Mouse (Mus musculus) testis, adult 2 months (tissue): ENCODE results near the gene Cfap74. TPM values are rescaled to one million over a fixed set of nuclear protein-coding genes. Genes with fewer than 3 reads are reported as not detected.
A peak's percentile ranks its signal among the peaks of the same experiment; 100 is the strongest.

Experiments
- H3K27ac ChIP-seq: fragments of 200-500 bp; 2 replicates; pipeline ENCODE4 v1.5.1; 2012; ENCODE audit warnings: low read depth, low read length; ENCODE audit not compliant: control insufficient read depth, insufficient read depth
- H3K27me3 ChIP-seq: fragments of 200-500 bp; 2 replicates; pipeline ENCODE4 v1.6.1; 2012; ENCODE audit warnings: mild to moderate bottlenecking, low read length, moderate library complexity; ENCODE audit not compliant: control insufficient read depth, insufficient read depth
- H3K36me3 ChIP-seq: fragments of 200-500 bp; 2 replicates; pipeline ENCODE4 v1.6.1; 2012; ENCODE audit warnings: mild to moderate bottlenecking, low read length; ENCODE audit not compliant: control insufficient read depth, insufficient read depth
- H3K4me1 ChIP-seq: fragments of 200-500 bp; 2 replicates; pipeline ENCODE4 v1.6.1; 2012; ENCODE audit warnings: low read length; ENCODE audit not compliant: control insufficient read depth, insufficient read depth
- H3K4me3 ChIP-seq: fragments of 200-500 bp; 2 replicates; pipeline ENCODE4 v1.5.1; 2012; ENCODE audit warnings: low read depth, mild to moderate bottlenecking, low read length, moderate library complexity, mixed read lengths; ENCODE audit not compliant: control insufficient read depth
- CTCF ChIP-seq: fragments of 200-500 bp; IDR thresholded peaks from 2 replicates; pipeline ENCODE4 v1.5.1; 2012; ENCODE audit warnings: low read depth, mild to moderate bottlenecking, inconsistent platforms, low read length, moderate library complexity; ENCODE audit not compliant: control insufficient read depth, insufficient read depth, insufficient replicate concordance
- POLR2A ChIP-seq: fragments of 200-500 bp; IDR thresholded peaks from 2 replicates; pipeline ENCODE4 v1.6.1; 2012; ENCODE audit warnings: low read depth, mild to moderate bottlenecking, inconsistent platforms, low read length, moderate library complexity; ENCODE audit not compliant: control insufficient read depth
- polyA plus RNA-seq: library from polyadenylated mRNA; depleted of rRNA; stranded (reverse); fragments of >200 nt; gene quantifications from 2 replicates; pipeline ENCODE4 v1.2.3, GENCODE M21; 2012

Cfap74 gene
- polyA plus RNA-seq, 1 experiment = 79.6 TPM

DNA sequence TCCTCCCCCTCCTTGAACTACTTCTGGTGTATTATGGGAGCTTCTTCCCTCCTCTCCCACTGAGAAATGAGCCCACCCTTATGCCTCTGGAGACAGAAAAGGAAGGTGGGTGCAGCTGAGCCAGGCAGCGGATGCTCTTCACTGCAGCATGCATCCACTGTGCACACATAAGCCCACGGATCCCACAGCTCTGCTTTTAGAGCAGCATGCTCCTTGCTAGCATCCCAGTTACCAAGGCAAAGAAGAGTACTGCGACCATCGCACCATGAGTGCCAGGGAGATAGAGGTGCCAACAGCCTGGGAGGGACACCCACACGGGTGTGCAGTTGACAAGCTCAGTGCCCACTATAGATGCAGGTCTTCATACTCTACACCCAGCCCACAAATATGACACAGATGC is 13.5 kb upstream of the Cfap74 start:
- no peaks in the 10 kb centered on the region for H3K27me3 ChIP-seq
- H3K4me3 ChIP-seq = no peak overlapping the region
- TF ChIP-seq POLR2A (no peak), CTCF (no peak)
- no peaks in the 10 kb centered on the region for H3K36me3 ChIP-seq
- peaks cover 11% of the 10 kb centered on the region for H3K4me1 ChIP-seq
- H3K27ac ChIP-seq = no peak overlapping the region

DNA sequence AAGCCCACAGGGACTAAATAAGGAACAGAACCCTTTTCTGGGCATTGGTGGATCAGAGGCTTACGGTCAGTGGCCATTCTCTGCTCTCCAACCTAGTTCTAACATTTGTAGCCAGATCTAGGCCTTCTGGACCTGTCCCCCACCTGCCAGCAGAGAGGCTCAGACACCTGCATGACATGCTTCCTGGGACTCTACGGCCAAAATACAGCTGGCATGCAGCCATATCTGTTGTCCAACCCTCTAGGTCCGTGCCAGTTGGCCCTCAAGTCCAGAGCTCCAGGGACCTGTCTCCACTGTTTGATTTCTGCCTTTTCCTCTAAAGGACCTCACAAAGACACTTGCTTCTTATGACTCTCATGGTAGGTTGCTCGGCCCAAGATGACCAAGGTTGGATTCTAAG is 12.2 kb upstream of the Cfap74 start:
- no peaks in the 10 kb centered on the region for H3K36me3 ChIP-seq
- H3K4me1 ChIP-seq = peaks cover 11% of the 10 kb centered on the region
- no peak overlapping the region for H3K4me3 ChIP-seq
- no peak for TF ChIP-seq CTCF
- no peak for TF ChIP-seq POLR2A
- no peaks in the 10 kb centered on the region for H3K27me3 ChIP-seq
- H3K27ac ChIP-seq = no peak overlapping the region

DNA sequence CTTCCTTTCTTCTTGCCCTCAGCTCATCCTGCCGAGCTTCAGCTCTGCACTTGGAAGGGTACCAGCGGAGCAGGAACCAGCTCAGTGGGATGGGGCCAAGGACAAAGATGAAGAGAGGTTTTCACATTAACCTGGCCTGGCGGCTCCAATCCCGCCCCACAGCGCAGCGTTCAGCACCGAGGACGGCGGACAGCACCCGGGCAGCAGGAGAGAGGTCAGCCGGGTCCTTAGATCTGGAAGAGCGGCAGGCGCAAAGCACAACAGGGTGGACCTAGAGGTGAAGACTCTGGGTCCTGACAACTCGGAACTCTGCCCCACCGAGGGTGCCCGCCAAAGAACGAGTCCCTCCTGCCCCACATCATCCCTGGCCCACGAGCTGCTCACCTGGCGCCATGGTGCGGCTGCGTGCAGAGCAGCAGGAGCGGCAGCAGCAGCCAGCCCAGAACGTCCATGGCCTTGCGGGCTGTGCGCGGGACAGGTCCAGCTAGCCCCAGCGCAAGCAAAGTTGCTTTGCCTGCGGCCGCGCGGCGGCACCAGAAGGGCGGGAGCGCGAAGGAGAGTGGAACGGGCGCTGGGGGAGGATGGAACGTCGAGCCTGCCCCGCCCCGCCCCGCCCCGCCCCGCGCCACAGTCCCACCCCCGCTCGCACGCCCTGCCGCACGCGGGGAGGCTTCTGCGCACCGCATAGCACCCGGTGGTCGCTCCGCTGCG is 11.3 kb upstream of the Cfap74 start, which contains the start of gene Gabrd:
Gene Gabrd, minus strand, starts transcription at position 602 of the 711 bp plus-strand sequence.
- Histone ChIP-seq H3K36me3 (no peaks in the 10 kb centered on the region), H3K27me3 (no peaks in the 10 kb centered on the region), H3K27ac (no peak within 1 kb of the TSS), H3K4me1 (peaks cover 11% of the 10 kb centered on the region), H3K4me3 (peak within 1 kb of the TSS; percentile 56)
- TF ChIP-seq POLR2A (no peak), CTCF (no peak)

DNA sequence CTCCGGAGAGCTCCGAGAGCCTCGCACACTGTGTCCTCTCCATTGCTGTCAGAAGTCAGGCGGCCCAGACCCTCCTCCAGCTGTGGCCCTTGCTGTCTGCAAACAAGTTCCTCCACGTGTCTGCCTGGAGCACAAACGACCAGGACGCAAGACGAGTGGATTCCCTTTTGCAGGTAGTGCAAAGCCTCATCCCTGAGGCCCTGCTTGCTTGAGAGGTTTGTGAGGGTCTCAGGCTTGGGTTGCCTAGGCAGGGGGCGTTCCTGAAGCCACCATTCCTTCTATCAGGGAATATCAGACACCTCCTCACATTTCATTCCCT is 10.8 kb upstream of the Cfap74 start:
- H3K36me3 ChIP-seq = no peaks in the 10 kb centered on the region
- H3K4me3 ChIP-seq = no peak overlapping the region; the same call in 1 of the 2 replicates
- H3K4me1 ChIP-seq = peaks cover 11% of the 10 kb centered on the region
- TF ChIP-seq CTCF = no peak
- no peak for TF ChIP-seq POLR2A
- H3K27me3 ChIP-seq = no peaks in the 10 kb centered on the region
- no peak overlapping the region for H3K27ac ChIP-seq

DNA sequence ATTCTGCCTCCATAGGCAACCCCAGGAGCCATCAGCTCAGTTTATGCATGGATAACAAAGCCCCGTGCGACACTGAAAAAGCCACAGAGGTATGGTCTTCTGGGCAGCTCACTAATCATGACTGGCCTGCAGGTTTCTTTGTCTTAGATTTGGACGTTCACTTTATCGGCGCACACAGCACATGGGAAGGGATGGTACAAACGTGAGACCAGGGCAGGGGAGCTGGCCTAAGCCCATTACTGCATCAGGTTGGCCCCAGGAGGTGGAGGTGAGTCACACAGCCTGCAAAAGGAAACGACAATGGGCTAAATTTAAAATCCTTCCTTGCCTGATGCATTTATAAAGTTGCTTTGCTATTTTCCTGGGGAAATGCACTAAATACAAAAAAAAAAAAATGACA is 7.9 kb upstream of the Cfap74 start:
- Histone ChIP-seq H3K36me3 (no peaks in the 10 kb centered on the region), H3K27ac (no peak overlapping the region), H3K4me1 (peaks cover 11% of the 10 kb centered on the region), H3K4me3 (no peak overlapping the region), H3K27me3 (no peaks in the 10 kb centered on the region)
- TF ChIP-seq CTCF (no peak), POLR2A (no peak)

DNA sequence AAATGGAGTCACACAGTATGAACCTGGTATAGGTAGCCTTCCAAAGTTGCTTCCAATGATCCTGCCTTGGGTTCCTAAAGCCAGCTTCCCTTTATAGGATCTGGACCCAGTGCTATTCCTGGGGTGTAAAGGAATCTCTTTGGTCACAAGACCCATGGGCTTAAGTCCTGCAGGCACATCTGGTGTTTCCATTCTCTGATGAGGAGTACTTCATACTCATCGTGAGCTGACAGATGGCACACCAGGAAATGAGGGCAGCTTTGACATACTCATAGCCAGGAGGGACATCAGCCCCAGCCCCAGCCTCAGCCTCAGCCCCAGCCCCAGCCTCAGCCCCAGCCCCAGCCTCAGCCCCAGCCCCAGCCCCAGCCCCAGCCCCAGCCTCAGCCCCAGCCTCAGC is 6.5 kb upstream of the Cfap74 start:
- Histone ChIP-seq H3K36me3 (no peaks in the 10 kb centered on the region), H3K4me1 (peaks cover 7% of the 10 kb centered on the region), H3K27ac (no peak overlapping the region), H3K4me3 (no peak overlapping the region), H3K27me3 (no peaks in the 10 kb centered on the region)
- TF ChIP-seq CTCF (no peak), POLR2A (no peak)

DNA sequence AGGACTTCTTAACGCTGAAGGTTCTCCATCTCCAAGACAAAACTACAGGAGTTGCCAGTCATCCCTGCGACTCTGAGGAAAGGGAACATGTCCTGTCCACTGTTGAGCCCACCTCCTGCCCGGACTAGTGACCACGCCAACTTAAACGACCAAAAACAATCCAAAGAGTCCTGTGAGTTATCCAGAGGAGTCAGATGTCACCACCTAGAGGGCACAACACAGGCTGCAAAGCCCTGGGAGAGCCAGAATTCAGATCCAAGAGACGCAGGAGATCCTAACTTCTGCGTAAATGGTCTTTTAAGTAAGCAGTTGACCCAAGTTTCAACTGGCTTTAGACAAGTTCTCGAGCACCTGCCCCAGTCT is 314 bp upstream of the Cfap74 start:
- no peaks in the 10 kb centered on the region; the same call in 1 of the 2 replicates for H3K36me3 ChIP-seq
- H3K27me3 ChIP-seq = no peaks in the 10 kb centered on the region
- peak overlapping the region; percentile 86 for H3K27ac ChIP-seq
- peaks cover 3% of the 10 kb centered on the region for H3K4me1 ChIP-seq
- TF ChIP-seq POLR2A (no peak), CTCF (no peak)
- peak overlapping the region; percentile 88 for H3K4me3 ChIP-seq

DNA sequence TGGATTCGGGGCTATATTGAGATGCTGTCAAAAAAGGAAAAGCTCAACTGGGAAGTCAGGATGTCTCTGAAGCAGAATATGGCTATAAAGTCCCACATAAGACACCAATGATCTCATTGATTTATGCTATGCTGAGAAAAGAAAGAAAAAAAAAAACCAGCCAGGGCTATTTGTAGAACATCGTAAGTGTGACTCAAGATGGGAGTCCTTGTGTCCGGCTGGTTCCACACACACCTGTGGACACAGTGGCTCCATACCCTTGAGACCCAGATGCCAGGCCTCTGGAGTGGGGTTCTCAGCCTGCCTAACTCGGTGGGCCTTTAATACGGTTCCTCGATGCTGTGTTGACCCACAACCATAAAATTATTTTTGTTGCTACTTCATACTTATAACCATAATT is 3.1 kb downstream of the Cfap74 start:
- H3K27me3 ChIP-seq = no peaks in the 10 kb centered on the region
- H3K4me3 ChIP-seq = peak overlapping the region; percentile 30
- peaks cover 3% of the 10 kb centered on the region for H3K4me1 ChIP-seq
- H3K27ac ChIP-seq = no peak overlapping the region
- TF ChIP-seq CTCF = no peak
- TF ChIP-seq POLR2A = no peak
- H3K36me3 ChIP-seq = no peaks in the 10 kb centered on the region; the same call in 1 of the 2 replicates
